Mouse (Mus musculus) neural tube, embryonic 12.5 days (tissue): ENCODE results near the gene Cntrob. TPM values are rescaled to one million over a fixed set of nuclear protein-coding genes. Genes with fewer than 3 reads are reported as not detected.

Source experiments
- ATAC-seq: fragments of 200-750 bp; cut with Nextera tagmentation; 2 replicates; pipeline ENCODE4 v1.8.0; 2017; ENCODE audit warnings: low read depth, mild to moderate bottlenecking, moderate TSS enrichment, moderate library complexity; ENCODE audit not compliant: low FRiP score
- H3K27ac ChIP-seq: fragments of 300-500 bp; sonication (generic); 2 replicates; pipeline ENCODE4 v1.5.1; 2016
- H3K27me3 ChIP-seq: fragments of 300-500 bp; sonication (generic); replicated peaks from 2 replicates; pipeline ENCODE4 v1.6.1; 2016; ENCODE audit warnings: mild to moderate bottlenecking
- H3K36me3 ChIP-seq: fragments of 300-500 bp; sonication (generic); 2 replicates; pipeline ENCODE4 v1.6.1; 2016; ENCODE audit warnings: mild to moderate bottlenecking
- H3K4me1 ChIP-seq: fragments of 300-500 bp; sonication (generic); 2 replicates; pipeline ENCODE4 v1.6.1; 2016
- H3K4me2 ChIP-seq: fragments of 300-500 bp; sonication (generic); replicated peaks from 2 replicates; pipeline ENCODE4 v1.6.1; 2016; ENCODE audit warnings: mild to moderate bottlenecking
- H3K4me3 ChIP-seq: fragments of 300-500 bp; sonication (generic); 2 replicates; pipeline ENCODE4 v1.5.1; 2016
- H3K9ac ChIP-seq: fragments of 300-500 bp; sonication (generic); 2 replicates; pipeline ENCODE4 v1.6.1; 2016; ENCODE audit warnings: mild to moderate bottlenecking
- H3K9me3 ChIP-seq: fragments of 300-500 bp; sonication (generic); 2 replicates; pipeline ENCODE4 v1.6.1; 2016; ENCODE audit warnings: mild to moderate bottlenecking
- WGBS: fragments of 180-500 bp; shearing (Covaris S2); methylation state at CpG from one replicate; pipeline ENCODE4 v1.1.7; 2016; 5-methylcytosine and 5-hydroxymethylcytosine counted together
- polyA plus RNA-seq: library from polyadenylated mRNA; unstranded; fragments of >200 nt; fragmentation: Nextera tagmentation; extraction: Ambion mirVana; gene quantifications from 2 replicates; pipeline ENCODE4 v1.2.1, GENCODE M21; 2016

The Cntrob gene
- polyA plus RNA-seq, 1 experiment from 2014 or later: 32.6 TPM

- Histone ChIP-seq H3K36me3 (no peaks in the 10 kb centered on the region), H3K27ac (no peak overlapping the region), H3K4me2 (no peak overlapping the region), H3K4me3 (no peak overlapping the region), H3K4me1 (peaks cover 14% of the 10 kb centered on the region), H3K9me3 (no peaks in the 10 kb centered on the region), H3K27me3 (peaks cover 3% of the 10 kb centered on the region; the same call in 1 of the 2 replicates), H3K9ac (peak overlapping the region; percentile 9; the same call in 1 of the 2 replicates)
- no peak for ATAC-seq
- 69% methylated on average over 4 of the region's 4 CpGs for WGBS
Observed at GRCm38 (mm10) chr11:69334796-69335195, 11.2 kb upstream of the Cntrob start.

GRCm38 (mm10) chr11:69333922-69334321, 10.3 kb upstream of the Cntrob start:
- no peak overlapping the region for H3K27ac ChIP-seq
- no peak overlapping the region for H3K4me3 ChIP-seq
- H3K4me2 ChIP-seq: no peak overlapping the region
- no peaks in the 10 kb centered on the region for H3K36me3 ChIP-seq
- H3K9me3 ChIP-seq: no peaks in the 10 kb centered on the region
- peaks cover 13% of the 10 kb centered on the region for H3K4me1 ChIP-seq
- ATAC-seq: no peak
- 70% methylated on average over 3 of the region's 3 CpGs for WGBS
- no peaks in the 10 kb centered on the region for H3K27me3 ChIP-seq
- H3K9ac ChIP-seq: no peak overlapping the region

GRCm38 (mm10) chr11:69332713-69333253, 9.2 kb upstream of the Cntrob start:
- Histone ChIP-seq H3K4me3 (no peak overlapping the region), H3K36me3 (no peaks in the 10 kb centered on the region), H3K9ac (0 out of 2 replicates have a peak overlapping the region, but pooled peaks have one; percentile 56), H3K4me2 (peak overlapping the region; percentile 70), H3K27me3 (peaks cover 3% of the 10 kb centered on the region; the same call in 1 of the 2 replicates), H3K4me1 (peaks cover 13% of the 10 kb centered on the region), H3K9me3 (no peaks in the 10 kb centered on the region), H3K27ac (no peak overlapping the region)
- WGBS: 15% methylated on average over 8 of the region's 8 CpGs
- no peak for ATAC-seq

- peak overlapping the region; percentile 70 for H3K4me2 ChIP-seq
- H3K27me3 ChIP-seq: peaks cover 11% of the 10 kb centered on the region
- H3K27ac ChIP-seq: 0 out of 2 replicates have a peak overlapping the region, but pooled peaks have one; percentile 38
- H3K4me1 ChIP-seq: peaks cover 16% of the 10 kb centered on the region
- no peaks in the 10 kb centered on the region for H3K36me3 ChIP-seq
- WGBS: 1% methylated on average over 24 of the region's 24 CpGs
- peak overlapping the region; percentile 56 for H3K9ac ChIP-seq
- H3K9me3 ChIP-seq: no peaks in the 10 kb centered on the region
- peak; percentile 48 for ATAC-seq
- peak overlapping the region; percentile 38 for H3K4me3 ChIP-seq
Observed at GRCm38 (mm10) chr11:69331929-69332405, 8.4 kb upstream of the Cntrob start.

- ATAC-seq: no peak
- Histone ChIP-seq H3K27me3 (peaks cover 17% of the 10 kb centered on the region), H3K9ac (peak overlapping the region; percentile 56; the same call in 1 of the 2 replicates), H3K4me3 (0 out of 2 replicates have a peak overlapping the region, but pooled peaks have one; percentile 38), H3K27ac (no peak overlapping the region), H3K4me1 (peaks cover 22% of the 10 kb centered on the region), H3K9me3 (no peaks in the 10 kb centered on the region), H3K36me3 (no peaks in the 10 kb centered on the region), H3K4me2 (peak overlapping the region; percentile 70)
- 84% methylated on average over 6 of the region's 6 CpGs for WGBS
Observed at GRCm38 (mm10) chr11:69331152-69331551, 7.6 kb upstream of the Cntrob start.

GRCm38 (mm10) chr11:69328517-69328916, 4.9 kb upstream of the Cntrob start:
- Histone ChIP-seq H3K4me3 (no peak overlapping the region), H3K27me3 (peaks cover 17% of the 10 kb centered on the region), H3K4me1 (peaks cover 38% of the 10 kb centered on the region)

GRCm38 (mm10) chr11:69327648-69328047, 4.1 kb upstream of the Cntrob start:
- Histone ChIP-seq H3K27me3 (peaks cover 17% of the 10 kb centered on the region), H3K4me3 (no peak overlapping the region), H3K4me2 (no peak overlapping the region), H3K9me3 (no peaks in the 10 kb centered on the region), H3K4me1 (peaks cover 42% of the 10 kb centered on the region), H3K9ac (no peak overlapping the region), H3K27ac (no peak overlapping the region), H3K36me3 (no peaks in the 10 kb centered on the region)
- WGBS: 48% methylated on average over 6 of the region's 6 CpGs
- ATAC-seq: no peak

More at GRCm38 (mm10) chr11:69328517-69328916, 4.9 kb upstream of the Cntrob start:
- no peak overlapping the region for H3K4me2 ChIP-seq
- H3K9ac ChIP-seq: no peak overlapping the region
- no peaks in the 10 kb centered on the region for H3K9me3 ChIP-seq
- no peak for ATAC-seq
- H3K36me3 ChIP-seq: no peaks in the 10 kb centered on the region
- no peak overlapping the region for H3K27ac ChIP-seq
- WGBS: 95% methylated on average over 6 of the region's 6 CpGs

DNA sequence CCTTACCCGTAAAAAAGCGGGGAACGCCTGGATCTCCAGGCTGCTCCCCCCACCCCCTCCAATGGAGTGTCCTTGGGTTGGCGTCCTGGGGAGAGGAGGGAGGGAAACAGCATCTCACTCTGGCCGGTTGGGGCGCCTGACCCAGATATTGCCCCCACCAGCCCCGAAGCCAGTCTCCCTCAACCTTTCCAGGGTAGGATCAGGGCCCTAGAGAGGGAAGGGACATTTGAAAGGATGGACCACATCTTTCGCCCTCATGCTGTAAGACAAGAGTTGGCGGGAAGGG, 3.5 kb upstream of the Cntrob start:
- Histone ChIP-seq H3K4me1 (peaks cover 43% of the 10 kb centered on the region), H3K36me3 (no peaks in the 10 kb centered on the region), H3K9ac (peak overlapping the region; percentile 74), H3K27ac (no peak overlapping the region), H3K4me3 (peak overlapping the region; percentile 54; the same call in 1 of the 2 replicates), H3K4me2 (peak overlapping the region; percentile 94), H3K27me3 (peaks cover 17% of the 10 kb centered on the region), H3K9me3 (no peaks in the 10 kb centered on the region)
- 8% methylated on average over 9 of the region's 9 CpGs for WGBS
- ATAC-seq: no peak

GRCm38 (mm10) chr11:69326408-69327156, 3.0 kb upstream of the Cntrob start:
- Histone ChIP-seq H3K9ac (peak overlapping the region; percentile 74), H3K27me3 (peaks cover 17% of the 10 kb centered on the region), H3K27ac (no peak overlapping the region; the same call in 1 of the 2 replicates), H3K4me3 (peak overlapping the region; percentile 54), H3K4me1 (peaks cover 46% of the 10 kb centered on the region), H3K4me2 (peak overlapping the region; percentile 94), H3K36me3 (no peaks in the 10 kb centered on the region), H3K9me3 (no peaks in the 10 kb centered on the region)
- WGBS: 2% methylated on average over 45 of the region's 45 CpGs
- ATAC-seq: 0 out of 2 replicates have a peak, but pooled peaks have one; percentile 4

DNA sequence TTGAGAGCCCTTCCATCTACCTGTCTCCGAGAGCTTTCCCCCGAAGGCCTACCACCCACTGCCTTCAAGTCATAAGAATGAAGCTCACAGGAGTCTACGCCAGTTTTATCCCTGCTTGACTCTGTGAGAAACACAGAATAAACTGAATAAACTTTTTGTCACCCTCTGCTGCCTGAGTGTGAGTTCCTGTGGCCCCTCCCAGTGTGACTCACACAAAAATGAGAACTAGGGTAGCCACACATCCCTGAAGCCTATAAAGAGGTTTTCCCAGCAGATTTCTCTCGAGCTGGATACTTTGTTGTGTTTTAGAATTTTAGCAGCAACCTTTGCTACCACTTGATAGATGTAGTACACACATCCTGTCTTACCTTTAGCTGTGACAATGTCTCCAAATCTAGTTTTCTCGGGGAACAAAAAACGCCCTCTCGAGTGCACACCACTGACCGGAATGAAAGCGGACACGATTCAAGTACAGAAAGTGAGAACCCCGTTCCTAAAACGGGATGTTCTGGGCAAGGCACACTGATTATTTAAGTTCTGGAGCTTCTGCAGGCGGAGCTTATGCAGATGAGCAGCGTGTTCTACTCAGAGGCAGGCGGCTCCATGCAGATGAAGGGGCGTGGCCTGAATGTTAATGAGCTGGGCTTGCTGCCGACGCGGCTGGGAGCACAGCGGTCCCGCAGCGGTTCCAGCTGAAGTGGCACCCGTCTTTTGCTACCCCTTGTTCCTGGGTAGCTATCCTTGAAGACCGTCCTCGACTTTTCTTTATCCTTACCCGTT, 2.2 kb upstream of the Cntrob start, which contains the start of gene Kcnab3:
TSS of gene Kcnab3 (plus strand) at position 631 of the 780 bp plus-strand sequence.
- Histone ChIP-seq H3K36me3 (peaks cover 3% of the 10 kb centered on the region), H3K4me1 (peaks cover 42% of the 10 kb centered on the region), H3K4me3 (peak within 1 kb of the TSS; percentile 54), H3K9me3 (no peaks in the 10 kb centered on the region), H3K9ac (peak within 1 kb of the TSS; percentile 74), H3K4me2 (peak within 1 kb of the TSS; percentile 94), H3K27me3 (peaks cover 17% of the 10 kb centered on the region), H3K27ac (no peak within 1 kb of the TSS; the same call in 1 of the 2 replicates)
- WGBS: 12% methylated on average over 26 of the region's 26 CpGs
- 0 out of 2 replicates have a peak, but pooled peaks have one; percentile 56 for ATAC-seq

- ATAC-seq: no peak
Observed at GRCm38 (mm10) chr11:69324749-69325148, 1.2 kb upstream of the Cntrob start.

More at GRCm38 (mm10) chr11:69324749-69325148, 1.2 kb upstream of the Cntrob start:
- no peak overlapping the region; the same call in 1 of the 2 replicates for H3K9ac ChIP-seq
- H3K9me3 ChIP-seq: no peaks in the 10 kb centered on the region
- H3K27me3 ChIP-seq: peaks cover 17% of the 10 kb centered on the region
- WGBS: 80% methylated on average over 6 of the region's 6 CpGs
- peak overlapping the region; percentile 63; the same call in 1 of the 2 replicates for H3K4me3 ChIP-seq
- peak overlapping the region; percentile 90 for H3K4me2 ChIP-seq
- H3K27ac ChIP-seq: no peak overlapping the region
- H3K4me1 ChIP-seq: peaks cover 42% of the 10 kb centered on the region
- H3K36me3 ChIP-seq: peaks cover 10% of the 10 kb centered on the region
